ENCODE assay signal across 10 mouse cellular contexts in the genomic region with DNA sequence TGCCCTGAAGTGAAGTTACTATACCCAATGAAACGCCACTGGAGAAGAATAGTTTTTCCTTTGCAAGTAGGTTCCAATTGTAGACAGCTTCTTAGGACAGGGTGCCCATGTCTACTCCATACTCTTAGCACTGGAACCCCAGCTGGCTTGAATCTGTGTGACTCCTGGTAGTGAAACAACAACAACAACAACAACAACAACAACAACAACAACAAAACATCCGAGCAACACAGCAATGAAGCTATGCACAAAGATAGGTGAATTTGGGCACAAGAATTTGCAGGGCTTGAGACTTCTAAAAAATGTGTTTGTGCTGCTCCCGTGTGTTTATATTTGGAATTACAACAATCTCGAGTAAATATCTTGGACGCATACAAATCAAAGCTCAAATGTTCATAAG. TPM values are rescaled to one million over a fixed set of nuclear protein-coding genes. Genes with fewer than 3 reads are reported as not detected.
DNase-seq lines count a peak whose midpoint lies in the region; ATAC-seq and TF ChIP-seq lines count a peak whose summit lies in the region.
"Had no signal": no experiment of that assay in that cellular context is flagged by ENCODE, and none has a peak within 500 bp of the region (broad histone marks: within the 10 kb centered on the region; RNA-seq: fewer than 3 reads in every experiment).

No protein-coding gene starts in this region.

- no peak overlapping the region for H3K4me3 ChIP-seq in gastrocnemius, adult 2 months
- no peak overlapping the region for H3K4me3 ChIP-seq in intestine, embryonic 16.5 days (ENCODE audit: low read length)
- no peak overlapping the region for H3K4me3 ChIP-seq in stomach, postnatal 0 days (ENCODE audit: low read depth, low read length)

- WGBS in intestine, embryonic 16.5 days: 23% methylated on average over 5 of the region's 5 CpGs
- WGBS in stomach, postnatal 0 days: 19% methylated on average over 5 of the region's 5 CpGs

- intact Hi-C loops in gastrocnemius, adult 2 months (cut with DNase I): no loop called here
- intact Hi-C loops in gastrocnemius, postnatal 14 days (cut with DNase I; ENCODE audit: low total_unique reads): no loop called here

- DNase-seq in gastrocnemius, adult 2 months: no peak
- DNase-seq in gastrocnemius, postnatal 10 days: no peak
- peak; percentile 2 for DNase-seq in thymus, postnatal 0 days (ENCODE audit: low spot score)
- no peak for DNase-seq in thymus, adult 18-20 months
- DNase-seq in stomach, postnatal 0 days (ENCODE audit: low spot score): no peak
- DNase-seq in gastrocnemius, postnatal 14 days: no peak
- no peak for DNase-seq in thymus, postnatal 4 days

- 0 out of 2 replicates have a peak, but pooled peaks have one; percentile 2 for TF ChIP-seq CTCF in gastrocnemius, adult 2 months (IDR thresholded peaks at IDR 0.05)
- TF ChIP-seq CTCF in stomach, postnatal 0 days (IDR thresholded peaks at IDR 0.05; ENCODE audit: low read depth): peak; percentile 63

- no peak overlapping the region for H3K27ac ChIP-seq in gastrocnemius, adult 2 months
- H3K27ac ChIP-seq in intestine, embryonic 16.5 days (ENCODE audit: low read length): no peak overlapping the region
- no peak overlapping the region for H3K27ac ChIP-seq in stomach, postnatal 0 days (replicated peaks)

- H3K4me2 ChIP-seq in intestine, embryonic 16.5 days (ENCODE audit: low read depth, low read length): no peak overlapping the region
- H3K4me2 ChIP-seq in stomach, postnatal 0 days (replicated peaks; ENCODE audit: low read depth): no peak overlapping the region

- no peak for TF ChIP-seq EP300 in stomach, postnatal 0 days (optimal IDR thresholded peaks at IDR 0.05)

- peak; percentile 18; the same call in 1 of the 2 replicates for ATAC-seq in intestine, embryonic 16.5 days
- no peak for ATAC-seq in stomach, postnatal 0 days (ENCODE audit: low FRiP score, low TSS enrichment)

- no peaks in the 10 kb centered on the region for H3K9me3 ChIP-seq in intestine, embryonic 16.5 days (ENCODE audit: control insufficient read depth, low read length)
- H3K9me3 ChIP-seq in stomach, postnatal 0 days (ENCODE audit: control insufficient read depth, low read length): no peaks in the 10 kb centered on the region

- H3K9ac ChIP-seq in intestine, embryonic 16.5 days (ENCODE audit: low read depth, low read length): no peak overlapping the region
- H3K9ac ChIP-seq in stomach, postnatal 0 days (ENCODE audit: low read length): no peak overlapping the region

- no peaks in the 10 kb centered on the region for H3K27me3 ChIP-seq in intestine, embryonic 16.5 days (replicated peaks; ENCODE audit: control insufficient read depth, insufficient read depth, low read length)
- no peaks in the 10 kb centered on the region for H3K27me3 ChIP-seq in stomach, postnatal 0 days (ENCODE audit: control insufficient read depth, insufficient read depth, low read length)

- no peaks in the 10 kb centered on the region for H3K36me3 ChIP-seq in intestine, embryonic 16.5 days (ENCODE audit: control insufficient read depth, insufficient read depth, low read length)
- no peaks in the 10 kb centered on the region for H3K36me3 ChIP-seq in stomach, postnatal 0 days (ENCODE audit: control insufficient read depth, insufficient read depth, low read length)

- H3K4me1 ChIP-seq in intestine, embryonic 16.5 days (ENCODE audit: control insufficient read depth, insufficient read depth, low read length): no peaks in the 10 kb centered on the region
- no peaks in the 10 kb centered on the region for H3K4me1 ChIP-seq in stomach, postnatal 0 days (replicated peaks; ENCODE audit: control insufficient read depth, insufficient read depth)

RNA-seq across cellular contexts. Expression of gene Olfr24, which starts 19.2 kb away (rescaled TPM):
- not detected for total RNA-seq in gastrocnemius, adult 2 months (2021)
- total RNA-seq in gastrocnemius, postnatal 10 days (2021): not detected
- polyA plus RNA-seq in thymus, postnatal 0 days (2015; fragmentation: Nextera tagmentation; extraction: Ambion mirVana): not detected in 2 replicates
- not detected in 2 replicates for polyA plus RNA-seq in intestine, embryonic 16.5 days (2015; fragmentation: Nextera tagmentation; extraction: Ambion mirVana)
- polyA plus RNA-seq in stomach, postnatal 0 days (2015; fragmentation: Nextera tagmentation; extraction: Ambion mirVana): 0.04 TPM in 1 of 2 replicates, not detected in the other
- not detected for total RNA-seq in gastrocnemius, postnatal 14 days (2021)
- polyA plus RNA-seq: limb, embryonic 14.5 days; stomach, embryonic 14.5 days had no signal
